In genomic region chr12:70547199-70547598, GRCm38 (mm10) we compare ENCODE assay signal across 21 mouse cellular contexts.
DNase-seq lines count a peak whose midpoint lies in the region; ATAC-seq and TF ChIP-seq lines count a peak whose summit lies in the region.
"Had no signal": no experiment of that assay in that cellular context is flagged by ENCODE, and none has a peak within 500 bp of the region (broad histone marks: within the 10 kb centered on the region; RNA-seq: fewer than 3 reads in every experiment).

No protein-coding gene starts in this region.

- no peak for DNase-seq in hindbrain, embryonic 10.5 days (ENCODE audit: low spot score)
- no peak for DNase-seq in hindbrain, postnatal 0 days (ENCODE audit: low spot score)
- DNase-seq in Muller cell, postnatal 12 days (ENCODE audit: inconsistent ontology term) = peak; percentile 41
- peak; percentile 54 for DNase-seq in adipocyte (ENCODE audit: low spot score)
- DNase-seq in skeletal muscle tissue, adult 2 months (ENCODE audit: low read depth, low spot score) = peak; percentile 49
- DNase-seq: adrenal gland, adult 8-10 months; cerebellum, adult 9-10 months; heart, postnatal 4 days; kidney, adult 11 months; right cerebral cortex, postnatal 25 days; thymus, postnatal 25 days had no signal

- 63% methylated on average over 6 of the region's 6 CpGs for WGBS in hindbrain, embryonic 10.5 days
- WGBS in hindbrain, postnatal 0 days = 56% methylated on average over 6 of the region's 6 CpGs
- WGBS in forebrain, embryonic 16.5 days = 75% methylated on average over 6 of the region's 6 CpGs

- peaks cover 6% of the 10 kb centered on the region; the same call in 1 of the 2 replicates for H3K27me3 ChIP-seq in hindbrain, embryonic 10.5 days (ENCODE audit: insufficient read depth, poor library complexity, severe bottlenecking)
- no peaks in the 10 kb centered on the region for H3K27me3 ChIP-seq in hindbrain, postnatal 0 days (ENCODE audit: insufficient read depth, low read length)
- H3K27me3 ChIP-seq in forebrain, embryonic 16.5 days (replicated peaks; ENCODE audit: control insufficient read depth, insufficient read depth, low read length) = no peaks in the 10 kb centered on the region
- H3K27me3 ChIP-seq: heart, embryonic 13.5 days; limb, embryonic 13.5 days; liver, embryonic 15.5 days; neural tube, embryonic 13.5 days had no signal

- no peak for TF ChIP-seq CTCF in hindbrain, postnatal 0 days (IDR thresholded peaks at IDR 0.05; ENCODE audit: low read depth)

- ATAC-seq in hindbrain, postnatal 0 days = no peak
- ATAC-seq in forebrain, embryonic 16.5 days = no peak
- ATAC-seq in erythroid progenitor cell, adult 5-6 weeks (replicated peaks; ENCODE audit: low FRiP score, poor library complexity, severe bottlenecking) = no peak
- ATAC-seq: CD4-positive, CD25-positive, alpha-beta regulatory T cell, adult 4 months; hindbrain, embryonic 16.5 days had no signal

- peaks cover 16% of the 10 kb centered on the region for H3K4me1 ChIP-seq in hindbrain, embryonic 10.5 days (replicated peaks)
- 0 out of 2 replicates have a peak, but pooled peaks cover 2% of the 10 kb centered on the region for H3K4me1 ChIP-seq in hindbrain, postnatal 0 days (ENCODE audit: insufficient read depth, low read length)
- peaks cover 11% of the 10 kb centered on the region for H3K4me1 ChIP-seq in forebrain, embryonic 16.5 days (replicated peaks; ENCODE audit: control insufficient read depth, insufficient read depth, low read length)
- H3K4me1 ChIP-seq: liver, embryonic 15.5 days had no signal

- no peaks in the 10 kb centered on the region for H3K9me3 ChIP-seq in hindbrain, embryonic 10.5 days
- H3K9me3 ChIP-seq in hindbrain, postnatal 0 days (ENCODE audit: low read length) = no peaks in the 10 kb centered on the region
- H3K9me3 ChIP-seq in forebrain, embryonic 16.5 days (ENCODE audit: control insufficient read depth, low read length) = no peaks in the 10 kb centered on the region
- H3K9me3 ChIP-seq: forebrain, embryonic 10.5 days; heart, embryonic 13.5 days; limb, embryonic 13.5 days; liver, embryonic 15.5 days; midbrain, embryonic 12.5 days; neural tube, embryonic 13.5 days had no signal

- H3K9ac ChIP-seq in hindbrain, postnatal 0 days (replicated peaks; ENCODE audit: low read length) = no peak overlapping the region
- no peak overlapping the region for H3K9ac ChIP-seq in forebrain, embryonic 16.5 days (replicated peaks; ENCODE audit: low read depth, low read length)
- H3K9ac ChIP-seq: heart, embryonic 13.5 days; limb, embryonic 13.5 days; liver, embryonic 15.5 days; midbrain, embryonic 12.5 days; neural tube, embryonic 13.5 days had no signal

- H3K27ac ChIP-seq in hindbrain, embryonic 10.5 days = 0 out of 2 replicates have a peak overlapping the region, but pooled peaks have one; percentile 3
- no peak overlapping the region for H3K27ac ChIP-seq in hindbrain, postnatal 0 days
- no peak overlapping the region for H3K27ac ChIP-seq in forebrain, embryonic 16.5 days (ENCODE audit: low read length)
- H3K27ac ChIP-seq: forebrain, embryonic 10.5 days; heart, embryonic 13.5 days; limb, embryonic 13.5 days; liver, embryonic 15.5 days; midbrain, embryonic 12.5 days; neural tube, embryonic 13.5 days had no signal

- no peak overlapping the region for H3K4me3 ChIP-seq in hindbrain, embryonic 10.5 days
- H3K4me3 ChIP-seq in hindbrain, postnatal 0 days (ENCODE audit: low read length) = no peak overlapping the region
- no peak overlapping the region for H3K4me3 ChIP-seq in forebrain, embryonic 16.5 days (replicated peaks; ENCODE audit: low read length)
- H3K4me3 ChIP-seq: forebrain, embryonic 10.5 days; heart, embryonic 13.5 days; limb, embryonic 13.5 days; liver, embryonic 15.5 days; midbrain, embryonic 12.5 days; neural tube, embryonic 13.5 days had no signal

- H3K36me3 ChIP-seq in hindbrain, embryonic 10.5 days = no peaks in the 10 kb centered on the region
- no peaks in the 10 kb centered on the region for H3K36me3 ChIP-seq in hindbrain, postnatal 0 days (ENCODE audit: insufficient read depth, low read length)
- no peaks in the 10 kb centered on the region for H3K36me3 ChIP-seq in forebrain, embryonic 16.5 days (ENCODE audit: control insufficient read depth, insufficient read depth)
- H3K36me3 ChIP-seq: forebrain, embryonic 10.5 days; heart, embryonic 13.5 days; limb, embryonic 13.5 days; liver, embryonic 15.5 days; midbrain, embryonic 12.5 days; neural tube, embryonic 13.5 days had no signal

- H3K4me2 ChIP-seq in hindbrain, postnatal 0 days (ENCODE audit: low read depth, low read length) = no peak overlapping the region
- no peak overlapping the region for H3K4me2 ChIP-seq in forebrain, embryonic 16.5 days (ENCODE audit: low read length)
- H3K4me2 ChIP-seq: heart, embryonic 13.5 days; limb, embryonic 13.5 days; liver, embryonic 15.5 days; midbrain, embryonic 12.5 days; neural tube, embryonic 13.5 days had no signal

Comparison
In these comparisons a context has a peak if more than half of its experiments do, and no peak if none do; other contexts are left out.
1. DNase-seq: peak in Muller cell, postnatal 12 days (single experiment), adipocyte (single experiment) and skeletal muscle tissue, adult 2 months (single experiment); none in hindbrain, embryonic 10.5 days (single experiment) and hindbrain, postnatal 0 days (single experiment).